In the genomic region with DNA sequence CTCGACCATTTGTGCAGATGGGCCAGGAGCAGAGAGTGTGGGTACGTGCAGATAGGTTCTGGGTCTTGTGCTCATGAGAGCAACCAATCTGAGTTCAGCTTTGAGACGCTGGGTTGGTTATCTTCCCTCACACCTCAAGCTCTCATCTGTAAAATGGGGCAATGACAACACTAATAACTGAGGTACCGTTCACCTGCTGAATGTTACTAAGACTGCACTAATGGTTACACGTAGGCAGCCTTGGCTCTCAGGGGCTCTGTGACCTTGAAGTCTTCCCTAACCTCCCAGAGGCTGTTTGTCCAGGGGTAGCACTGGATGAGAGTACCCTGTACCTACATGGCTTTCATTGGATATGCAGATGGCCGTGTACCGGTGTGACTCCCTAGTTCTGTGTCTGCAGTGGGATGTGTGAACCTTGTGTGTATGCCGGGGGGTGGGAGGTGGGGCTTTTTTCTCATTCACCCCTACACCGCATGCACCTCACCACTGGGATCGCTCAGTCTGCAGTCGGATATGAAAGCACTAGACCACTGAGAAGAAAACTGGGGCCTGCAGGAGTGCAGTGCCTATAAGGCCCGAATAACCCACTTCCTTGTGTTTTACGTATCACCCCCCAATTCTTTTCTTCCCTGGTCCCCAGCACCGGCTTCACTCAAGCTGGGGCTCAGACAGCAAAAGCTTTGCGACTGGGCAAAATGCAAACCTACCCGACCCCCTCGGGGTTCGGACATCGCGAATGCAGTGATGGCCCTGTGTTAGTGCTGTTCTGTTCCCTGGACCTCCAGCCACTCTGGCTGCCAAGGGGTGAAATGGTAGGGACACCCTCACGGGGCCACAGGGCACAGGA, we compare ENCODE assay signal across 8 mouse cellular contexts. TPM values are rescaled to one million over a fixed set of nuclear protein-coding genes. Genes with fewer than 3 reads are reported as not detected.
DNase-seq lines count a peak whose midpoint lies in the region; ATAC-seq and TF ChIP-seq lines count a peak whose summit lies in the region.

No protein-coding gene starts in this region.

- H3K27ac ChIP-seq in cerebellum, adult 2 months (ENCODE audit: insufficient read depth, low read length), result peak overlapping the region; percentile 77
- H3K27ac ChIP-seq in thymus, adult 2 months (ENCODE audit: control insufficient read depth, insufficient read depth, low read length), result peak overlapping the region; percentile 63
- peak overlapping the region; percentile 94 for H3K27ac ChIP-seq in limb, embryonic 10.5 days
- H3K27ac ChIP-seq in neural tube, embryonic 13.5 days (replicated peaks), result peak overlapping the region; percentile 90

- no peaks in the 10 kb centered on the region for H3K9me3 ChIP-seq in limb, embryonic 10.5 days (replicated peaks)
- no peaks in the 10 kb centered on the region for H3K9me3 ChIP-seq in neural tube, embryonic 13.5 days

- no peaks in the 10 kb centered on the region for H3K36me3 ChIP-seq in thymus, adult 2 months (ENCODE audit: control insufficient read depth, insufficient read depth, low read length)
- H3K36me3 ChIP-seq in limb, embryonic 10.5 days, result 0 out of 2 replicates have a peak, but pooled peaks cover 5% of the 10 kb centered on the region
- H3K36me3 ChIP-seq in neural tube, embryonic 13.5 days, result no peaks in the 10 kb centered on the region

- peak overlapping the region; percentile 90 for H3K4me2 ChIP-seq in neural tube, embryonic 13.5 days

- H3K9ac ChIP-seq in neural tube, embryonic 13.5 days, result peak overlapping the region; percentile 94

- no peak for TF ChIP-seq POLR2A in cerebellum, adult 2 months (IDR thresholded peaks at IDR 0.05; ENCODE audit: borderline replicate concordance, insufficient read depth, low read length)
- no peak for TF ChIP-seq POLR2A in thymus, adult 2 months (IDR thresholded peaks at IDR 0.05; ENCODE audit: control insufficient read depth, extremely low read depth, insufficient read depth, low read length, poor library complexity)

- peaks cover 11% of the 10 kb centered on the region for H3K4me1 ChIP-seq in cerebellum, adult 2 months (ENCODE audit: control insufficient read depth, insufficient read depth, low read length)
- H3K4me1 ChIP-seq in thymus, adult 2 months (replicated peaks; ENCODE audit: control insufficient read depth, insufficient read depth, low read length), result peaks cover 24% of the 10 kb centered on the region
- peaks cover 36% of the 10 kb centered on the region for H3K4me1 ChIP-seq in limb, embryonic 10.5 days
- peaks cover 46% of the 10 kb centered on the region for H3K4me1 ChIP-seq in neural tube, embryonic 13.5 days (replicated peaks)

- no peak for ATAC-seq in neural tube, embryonic 13.5 days (ENCODE audit: low read depth)

- H3K4me3 ChIP-seq in cerebellum, adult 2 months (replicated peaks; ENCODE audit: insufficient read depth, low read depth, low read length), result peak overlapping the region; percentile 65
- peak overlapping the region; percentile 83 for H3K4me3 ChIP-seq in thymus, adult 2 months (ENCODE audit: control insufficient read depth, insufficient read depth, low read length)
- H3K4me3 ChIP-seq in limb, embryonic 10.5 days, result peak overlapping the region; percentile 92
- peak overlapping the region; percentile 69 for H3K4me3 ChIP-seq in neural tube, embryonic 13.5 days

- peak in 1 of 2 experiments; percentile 16 for DNase-seq in cerebellum, adult 2 months
- no peak for DNase-seq in cerebellum, postnatal 25 days
- DNase-seq in thymus, adult 2 months, result no peak
- DNase-seq in thymus, postnatal 4 days, result no peak
- no peak for DNase-seq in limb, embryonic 10.5 days (ENCODE audit: low spot score)
- DNase-seq in spleen, adult 12 weeks (ENCODE audit: low spot score), result no peak
- DNase-seq in cerebellum, adult 18-20 months, result no peak

- no peaks in the 10 kb centered on the region for H3K27me3 ChIP-seq in cerebellum, adult 2 months (ENCODE audit: control insufficient read depth, insufficient read depth, low read length)
- H3K27me3 ChIP-seq in thymus, adult 2 months (ENCODE audit: control insufficient read depth, insufficient read depth, low read length), result no peaks in the 10 kb centered on the region
- no peaks in the 10 kb centered on the region for H3K27me3 ChIP-seq in limb, embryonic 10.5 days (ENCODE audit: low read depth, poor library complexity, severe bottlenecking)
- H3K27me3 ChIP-seq in neural tube, embryonic 13.5 days, result no peaks in the 10 kb centered on the region

- WGBS in cerebellum, adult 2 months, result 8% methylated on average over 21 of the region's 21 CpGs
- WGBS in thymus, adult 2 months, result 7% methylated on average over 21 of the region's 21 CpGs
- WGBS in limb, embryonic 10.5 days, result 17% methylated on average over 21 of the region's 21 CpGs
- WGBS in neural tube, embryonic 13.5 days, result 15% methylated on average over 21 of the region's 21 CpGs

- no peak for TF ChIP-seq CTCF in cerebellum, adult 2 months (IDR thresholded peaks at IDR 0.05; ENCODE audit: borderline replicate concordance, insufficient read depth, low read depth, low read length)
- TF ChIP-seq CTCF in thymus, adult 2 months (IDR thresholded peaks at IDR 0.05; ENCODE audit: borderline replicate concordance, control insufficient read depth, extremely low read depth, insufficient read depth, low read length, poor library complexity), result no peak

RNA-seq across cellular contexts. Expression of a gene that starts 0.8 kb away (rescaled TPM):
- polyA plus RNA-seq in cerebellum, adult 2 months (2012; rRNA removed), result 91.5 and 99.5 TPM in 2 replicates
- 601 and 680 TPM in 2 replicates for polyA plus RNA-seq in thymus, adult 2 months (2012; rRNA removed)
- 104 and 135 TPM in 2 replicates for polyA plus RNA-seq in limb, embryonic 10.5 days (2016; fragmentation: Nextera tagmentation; extraction: Ambion mirVana)
- polyA plus RNA-seq in neural tube, embryonic 13.5 days (2015; fragmentation: Nextera tagmentation; extraction: Ambion mirVana), result 84.2 and 92.9 TPM in 2 replicates

RNA-seq across cellular contexts. Expression of a gene that starts 8.3 kb away (rescaled TPM):
- 0.16 and 0.23 TPM in 2 replicates for polyA plus RNA-seq in cerebellum, adult 2 months (2012; rRNA removed)
- 1.2 and 1.3 TPM in 2 replicates for polyA plus RNA-seq in thymus, adult 2 months (2012; rRNA removed)
- 0.04 TPM in 1 of 2 replicates, not detected in the other for polyA plus RNA-seq in limb, embryonic 10.5 days (2016; fragmentation: Nextera tagmentation; extraction: Ambion mirVana)
- polyA plus RNA-seq in neural tube, embryonic 13.5 days (2015; fragmentation: Nextera tagmentation; extraction: Ambion mirVana), result 0.06 and 0.07 TPM in 2 replicates

RNA-seq across cellular contexts. Expression of a gene that starts 56.7 kb away (rescaled TPM):
- 41.4 and 45.4 TPM in 2 replicates for polyA plus RNA-seq in cerebellum, adult 2 months (2012; rRNA removed)
- 0.18 and 0.19 TPM in 2 replicates for polyA plus RNA-seq in thymus, adult 2 months (2012; rRNA removed)
- 0.24 and 0.54 TPM in 2 replicates for polyA plus RNA-seq in limb, embryonic 10.5 days (2016; fragmentation: Nextera tagmentation; extraction: Ambion mirVana)
- 12.2 and 17.5 TPM in 2 replicates for polyA plus RNA-seq in neural tube, embryonic 13.5 days (2015; fragmentation: Nextera tagmentation; extraction: Ambion mirVana)
